Mouse (Mus musculus) MEL (cell line): ENCODE results near the gene Gm20388. TPM values are rescaled to one million over a fixed set of nuclear protein-coding genes. Genes with fewer than 3 reads are reported as not detected.

ENCODE experiments used
- DNase-seq: peaks from one replicate; pipeline ENCODE4 v3.0.0; 2011; ENCODE audit warnings: low read depth, low spot score
- H3K27ac ChIP-seq: 2 replicates; pipeline ENCODE4 v1.5.1; 2012; ENCODE audit warnings: low read depth, mild to moderate bottlenecking, control low read depth, low read length, moderate library complexity; ENCODE audit not compliant: control insufficient read depth
- H3K27me3 ChIP-seq, 2 experiments: fragments of 150-350 bp in 1 of 2; sonication (generic) in 1 of 2; 2 replicates each; pipeline ENCODE4 v1.6.1; 2012; ENCODE audit warnings: low read length in 2 of 2, mild to moderate bottlenecking in 2 of 2, improper control_type of control experiment in 1 of 2, moderate library complexity in 1 of 2; ENCODE audit not compliant: insufficient read depth in 2 of 2, control insufficient read depth in 1 of 2
- H3K36me3 ChIP-seq, 2 experiments: 2 replicates each; pipeline ENCODE4 v1.6.1; 2012 to 2014; ENCODE audit warnings: low read length in 2 of 2, improper control_type of control experiment in 1 of 2, inconsistent platforms in 1 of 2, mild to moderate bottlenecking in 1 of 2; ENCODE audit not compliant: insufficient read depth in 2 of 2, control insufficient read depth in 1 of 2
- H3K4me1 ChIP-seq, 2 experiments: fragments of 150-350 bp in 1 of 2; sonication (generic) in 1 of 2; 2 replicates each; pipeline ENCODE4 v1.6.1; 2012; ENCODE audit warnings: low read length in 2 of 2, improper control_type of control experiment in 1 of 2, mild to moderate bottlenecking in 1 of 2; ENCODE audit not compliant: insufficient read depth in 2 of 2, control insufficient read depth in 1 of 2
- H3K4me3 ChIP-seq, 2 experiments: fragments of 150-350 bp in 1 of 2; sonication (generic) in 1 of 2; 2 replicates each; pipeline ENCODE4 v1.5.1; 2012; ENCODE audit warnings: low read depth in 2 of 2, low read length in 2 of 2, mild to moderate bottlenecking in 2 of 2, moderate library complexity in 2 of 2, control low read depth in 1 of 2, improper control_type of control experiment in 1 of 2; ENCODE audit not compliant: control insufficient read depth in 1 of 2, insufficient read depth in 1 of 2
- H3K79me2 ChIP-seq: 2 replicates; pipeline ENCODE4 v1.6.1; 2012; ENCODE audit warnings: mild to moderate bottlenecking, low read length, moderate library complexity; ENCODE audit not compliant: control insufficient read depth, poor library complexity, insufficient read depth
- H3K9ac ChIP-seq: 2 replicates; pipeline ENCODE4 v1.6.1; 2012; ENCODE audit warnings: low read depth, mild to moderate bottlenecking, control low read depth, low read length, moderate library complexity; ENCODE audit not compliant: control insufficient read depth, poor library complexity, severe bottlenecking
- H3K9me3 ChIP-seq: fragments of 150-350 bp; sonication (generic); replicated peaks from 2 replicates; pipeline ENCODE4 v1.6.1; 2012; ENCODE audit warnings: mild to moderate bottlenecking, low read length, improper control_type of control experiment, moderate library complexity; ENCODE audit not compliant: insufficient read depth
- BHLHE40 ChIP-seq: IDR thresholded peaks from 2 replicates; pipeline ENCODE4 v1.6.1; 2012; ENCODE audit warnings: low read depth, mild to moderate bottlenecking, inconsistent platforms, low read length, improper control_type of control experiment, borderline replicate concordance
- CHD1 ChIP-seq: IDR thresholded peaks from 2 replicates; pipeline ENCODE4 v1.6.1; 2012; ENCODE audit warnings: low read depth, mild to moderate bottlenecking, inconsistent platforms, low read length, improper control_type of control experiment
- CHD2 ChIP-seq: IDR thresholded peaks from 2 replicates; pipeline ENCODE4 v1.6.1; 2011; ENCODE audit warnings: low read length, improper control_type of control experiment
- CTCF ChIP-seq, 3 experiments: IDR thresholded peaks in 2 of 3; conservative IDR thresholded peaks in 1 of 3; 2 replicates each; pipeline ENCODE4 v1.5.1; 2011 to 2012; ENCODE audit warnings: low read length in 3 of 3, low read depth in 2 of 3, mild to moderate bottlenecking in 2 of 3, improper control_type of control experiment in 1 of 3, inconsistent platforms in 1 of 3, mixed read lengths in 1 of 3, moderate library complexity in 1 of 3; ENCODE audit not compliant: control insufficient read depth in 1 of 3, insufficient read depth in 1 of 3, poor library complexity in 1 of 3, severe bottlenecking in 1 of 3
- E2F4 ChIP-seq: IDR thresholded peaks from 2 replicates; pipeline ENCODE4 v1.6.1; 2011; ENCODE audit warnings: low read depth, low read length, improper control_type of control experiment, borderline replicate concordance
- ELF1 ChIP-seq: IDR thresholded peaks from 2 replicates; pipeline ENCODE4 v1.6.1; 2014; ENCODE audit warnings: low read depth, mild to moderate bottlenecking, inconsistent platforms, low read length, improper control_type of control experiment, moderate library complexity
- EP300 ChIP-seq, 2 experiments: IDR thresholded peaks; 2 replicates each; pipeline ENCODE4 v1.6.1; 2011; ENCODE audit warnings: improper control_type of control experiment in 2 of 2, low read length in 2 of 2, low read depth in 1 of 2, mild to moderate bottlenecking in 1 of 2
- ETS1 ChIP-seq: IDR thresholded peaks from 2 replicates; pipeline ENCODE4 v1.6.1; 2012; ENCODE audit warnings: low read depth, mild to moderate bottlenecking, inconsistent platforms, low read length, improper control_type of control experiment, moderate library complexity
- GABPA ChIP-seq: IDR thresholded peaks from 2 replicates; pipeline ENCODE4 v1.6.1; 2012; ENCODE audit warnings: low read depth, mild to moderate bottlenecking, inconsistent platforms, low read length, improper control_type of control experiment, moderate library complexity
- GATA1 ChIP-seq: IDR thresholded peaks from 2 replicates; pipeline ENCODE4 v1.6.1; 2011; ENCODE audit warnings: low read depth, low read length, improper control_type of control experiment
- HCFC1 ChIP-seq: IDR thresholded peaks from 2 replicates; pipeline ENCODE4 v1.6.1; 2012; ENCODE audit warnings: low read depth, mild to moderate bottlenecking, inconsistent platforms, low read length, improper control_type of control experiment, moderate library complexity
- JUND ChIP-seq: IDR thresholded peaks from 2 replicates; pipeline ENCODE4 v1.6.1; 2011; ENCODE audit warnings: low read depth, mild to moderate bottlenecking, improper control_type of control experiment, low read length
- KAT2A ChIP-seq: conservative IDR thresholded peaks from 2 replicates; pipeline ENCODE4 v1.6.1; 2012; ENCODE audit warnings: low read depth, low read length, improper control_type of control experiment, inconsistent platforms
- MAFK ChIP-seq: IDR thresholded peaks from 2 replicates; pipeline ENCODE4 v1.6.1; 2011; ENCODE audit warnings: low read depth, mild to moderate bottlenecking, low read length, improper control_type of control experiment, borderline replicate concordance
- MAX ChIP-seq: IDR thresholded peaks from 2 replicates; pipeline ENCODE4 v1.6.1; 2011; ENCODE audit warnings: low read length, improper control_type of control experiment
- MAZ ChIP-seq: IDR thresholded peaks from 2 replicates; pipeline ENCODE4 v1.6.1; 2012; ENCODE audit warnings: low read depth, mild to moderate bottlenecking, inconsistent platforms, low read length, improper control_type of control experiment
- MEF2A ChIP-seq: IDR thresholded peaks from 2 replicates; pipeline ENCODE4 v1.6.1; 2014; ENCODE audit warnings: low read depth, mild to moderate bottlenecking, inconsistent platforms, low read length, improper control_type of control experiment; ENCODE audit not compliant: poor library complexity, insufficient replicate concordance, severe bottlenecking; ENCODE audit errors: extremely low read depth
- MXI1 ChIP-seq: IDR thresholded peaks from 2 replicates; pipeline ENCODE4 v1.6.1; 2011; ENCODE audit warnings: mild to moderate bottlenecking, low read depth, low read length, improper control_type of control experiment
- MYB ChIP-seq: IDR thresholded peaks from 2 replicates; pipeline ENCODE4 v1.6.1; 2011; ENCODE audit warnings: mild to moderate bottlenecking, low read depth, low read length, improper control_type of control experiment
- MYC ChIP-seq: IDR thresholded peaks from 2 replicates; pipeline ENCODE4 v1.6.1; 2011; ENCODE audit warnings: low read depth, mild to moderate bottlenecking, low read length, improper control_type of control experiment, moderate library complexity
- NRF1 ChIP-seq: IDR thresholded peaks from 2 replicates; pipeline ENCODE4 v1.6.1; 2014; ENCODE audit warnings: low read depth, mild to moderate bottlenecking, inconsistent platforms, low read length, improper control_type of control experiment, moderate library complexity; ENCODE audit not compliant: poor library complexity, insufficient read depth, severe bottlenecking
- POLR2A ChIP-seq, 2 experiments: IDR thresholded peaks; 2 replicates each; pipeline ENCODE4 v1.6.1; 2011 to 2012; ENCODE audit warnings: low read length in 2 of 2, mild to moderate bottlenecking in 2 of 2, control low read depth in 1 of 2, improper control_type of control experiment in 1 of 2, low read depth in 1 of 2, moderate library complexity in 1 of 2; ENCODE audit not compliant: control insufficient read depth in 1 of 2, insufficient read depth in 1 of 2, poor library complexity in 1 of 2
- POLR2AphosphoS2 ChIP-seq: IDR thresholded peaks from 2 replicates; pipeline ENCODE4 v1.6.1; 2011; ENCODE audit warnings: low read length, improper control_type of control experiment
- POLR2AphosphoS5 ChIP-seq: IDR thresholded peaks from 2 replicates; pipeline ENCODE4 v1.6.1; 2012; ENCODE audit warnings: low read depth, borderline replicate concordance, mild to moderate bottlenecking, inconsistent platforms, low read length, moderate library complexity, mixed read lengths
- RAD21 ChIP-seq: IDR thresholded peaks from 2 replicates; pipeline ENCODE4 v1.6.1; 2011; ENCODE audit warnings: mild to moderate bottlenecking, low read depth, low read length, improper control_type of control experiment
- RCOR1 ChIP-seq: IDR thresholded peaks from 2 replicates; pipeline ENCODE4 v1.6.1; 2012; ENCODE audit warnings: low read depth, mild to moderate bottlenecking, inconsistent platforms, low read length, improper control_type of control experiment
- SIN3A ChIP-seq: IDR thresholded peaks from 2 replicates; pipeline ENCODE4 v1.6.1; 2012; ENCODE audit warnings: low read length, improper control_type of control experiment, inconsistent platforms
- SMC3 ChIP-seq: IDR thresholded peaks from 2 replicates; pipeline ENCODE4 v1.6.1; 2011; ENCODE audit warnings: low read depth, low read length, improper control_type of control experiment
- TAL1 ChIP-seq: IDR thresholded peaks from 2 replicates; pipeline ENCODE4 v1.6.1; 2012; ENCODE audit warnings: mild to moderate bottlenecking, inconsistent platforms, low read length, moderate library complexity, mixed read lengths
- TCF12 ChIP-seq: IDR thresholded peaks from 2 replicates; pipeline ENCODE4 v1.6.1; 2014; ENCODE audit warnings: low read depth, mild to moderate bottlenecking, inconsistent platforms, low read length, improper control_type of control experiment, moderate library complexity
- USF1 ChIP-seq: IDR thresholded peaks from 2 replicates; pipeline ENCODE4 v1.6.1; 2014; ENCODE audit warnings: low read depth, mild to moderate bottlenecking, inconsistent platforms, low read length, improper control_type of control experiment, moderate library complexity
- USF2 ChIP-seq, 2 experiments: IDR thresholded peaks; 2 replicates each; pipeline ENCODE4 v1.6.1; 2011 to 2012; ENCODE audit warnings: improper control_type of control experiment in 2 of 2, low read length in 2 of 2, borderline replicate concordance in 1 of 2, inconsistent platforms in 1 of 2, low read depth in 1 of 2, mild to moderate bottlenecking in 1 of 2; ENCODE audit not compliant: insufficient read depth in 1 of 2
- ZC3H11A ChIP-seq: IDR thresholded peaks from 2 replicates; pipeline ENCODE4 v1.6.1; 2012; ENCODE audit warnings: low read depth, mild to moderate bottlenecking, inconsistent platforms, low read length, improper control_type of control experiment
- ZKSCAN1 ChIP-seq: IDR thresholded peaks from 2 replicates; pipeline ENCODE4 v1.6.1; 2012; ENCODE audit warnings: low read depth, mild to moderate bottlenecking, inconsistent platforms, low read length, improper control_type of control experiment, moderate library complexity
- ZMIZ1 ChIP-seq: IDR thresholded peaks from 2 replicates; pipeline ENCODE4 v1.6.1; 2012; ENCODE audit warnings: low read depth, mild to moderate bottlenecking, inconsistent platforms, low read length, improper control_type of control experiment, moderate library complexity
- ZNF384 ChIP-seq: IDR thresholded peaks from 2 replicates; pipeline ENCODE4 v1.6.1; 2012; ENCODE audit warnings: low read depth, mild to moderate bottlenecking, inconsistent platforms, low read length, improper control_type of control experiment
- polyA plus RNA-seq, 2 experiments: library from polyadenylated mRNA; stranded (reverse) in 1 of 2; unstranded in 1 of 2; fragments of >175 nt in 1 of 2; fragments of >200 nt in 1 of 2; gene quantifications; 2 replicates each; pipeline versions ENCODE4 v1.2.1 to v1.2.4; 2012; ENCODE audit warnings: low replicate concordance in 2 of 2, low read depth in 1 of 2; ENCODE audit not compliant: insufficient read length in 2 of 2, insufficient read depth in 1 of 2, missing spikeins in 1 of 2
- total RNA-seq: library from RNA; depleted of rRNA; stranded (reverse); fragments of 300-350 nt; gene quantifications from 2 replicates; pipeline ENCODE4 v1.2.3, GENCODE M21; 2012

Gene Gm20388
- total and polyA plus RNA-seq, 3 experiments, result 11.1 to 17.8 TPM; not detected in 1

DNA sequence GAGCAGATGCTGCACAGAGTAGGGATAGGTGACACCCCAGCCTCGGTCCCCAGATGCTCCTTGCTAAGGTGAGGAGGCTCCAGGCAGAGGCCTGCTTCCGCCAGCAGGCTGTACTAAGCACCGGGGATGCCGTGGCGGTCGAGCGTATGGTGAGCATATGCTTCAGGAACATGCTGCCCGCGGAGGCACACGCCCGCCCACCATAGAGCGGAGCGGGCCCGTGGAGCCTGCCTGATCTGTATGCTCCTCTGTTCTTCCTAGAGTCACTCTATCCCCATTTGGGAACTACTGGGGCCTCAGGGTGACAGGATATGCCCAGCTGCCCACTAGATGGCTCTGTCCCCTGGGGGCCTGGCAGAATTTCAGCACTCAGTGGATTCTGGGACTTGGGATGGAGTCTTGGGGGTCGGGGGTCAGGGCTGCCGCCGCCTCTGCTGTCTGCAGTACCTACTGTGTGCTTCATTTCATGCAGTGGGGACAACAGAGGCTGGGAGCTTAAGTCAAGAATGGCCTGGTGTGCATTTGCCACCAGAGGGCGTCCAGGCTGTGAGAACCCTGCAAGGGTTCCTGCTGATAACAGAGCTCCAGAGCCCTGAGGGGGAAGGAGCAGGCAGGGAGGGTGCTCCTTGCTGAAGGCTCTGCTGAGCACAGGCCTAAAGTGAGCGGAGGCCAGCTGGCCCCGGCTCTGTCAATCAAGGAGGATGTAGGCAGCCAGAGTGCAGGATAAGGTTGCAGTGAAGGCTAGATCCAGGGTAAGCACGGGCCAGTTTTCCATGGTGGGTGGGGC is 377.7 kb downstream of the Gm20388 start:
- Histone ChIP-seq H3K9ac (no peak overlapping the region), H3K4me3 (no peak overlapping the region), H3K27me3 (no peaks in the 10 kb centered on the region), H3K4me1 (peaks cover 0 to 9% of the 10 kb centered on the region in 2 experiments; a peak in 3 of 4 replicates), H3K36me3 (no peaks in the 10 kb centered on the region), H3K9me3 (no peaks in the 10 kb centered on the region), H3K79me2 (no peaks in the 10 kb centered on the region), H3K27ac (no peak overlapping the region)
- DNase-seq, result peak; percentile 90
- TF ChIP-seq MAX (no peak), KAT2A (no peak), USF2 (IDR thresholded peaks at IDR 0.05; ENCODE audit: borderline replicate concordance in 1 of 2, insufficient read depth in 1 of 2, low read depth in 1 of 2, low read length in 2 of 2) (no peak), RAD21 (peak; percentile 33), ZMIZ1 (no peak), MYC (no peak), POLR2AphosphoS2 (no peak), CTCF (IDR thresholded peaks at IDR 0.05 in 2 of 3, conservative IDR thresholded peaks at IDR 0.05 in 1 of 3; ENCODE audit: control insufficient read depth in 1 of 3, insufficient read depth in 1 of 3, low read depth in 2 of 3, low read length in 3 of 3, poor library complexity in 1 of 3, severe bottlenecking in 1 of 3) (peak; percentile 87 to 96 (median 92)), GABPA (no peak), BHLHE40 (0 out of 2 replicates have a peak, but pooled peaks have one; percentile 22), JUND (no peak), SMC3 (peak; percentile 78), TAL1 (no peak), GATA1 (peak; percentile 73), MYB (no peak), USF1 (no peak), NRF1 (no peak), POLR2AphosphoS5 (no peak), ZNF384 (no peak), TCF12 (no peak), ZKSCAN1 (peak; percentile 92), MAZ (no peak), E2F4 (no peak), MEF2A (no peak), RCOR1 (no peak), CHD2 (no peak), ELF1 (0 out of 2 replicates have a peak, but pooled peaks have one; percentile 12), POLR2A (IDR thresholded peaks at IDR 0.05; ENCODE audit: control insufficient read depth in 1 of 2, insufficient read depth in 1 of 2, low read depth in 1 of 2, low read length in 2 of 2, poor library complexity in 1 of 2) (no peak), ETS1 (no peak), SIN3A (no peak), MAFK (no peak), EP300 (IDR thresholded peaks at IDR 0.05; ENCODE audit: low read depth in 1 of 2, low read length in 2 of 2) (0 out of 4 replicates have a peak, but pooled peaks of 1 of the 2 experiments have one; percentile 14), HCFC1 (no peak), ZC3H11A (0 out of 2 replicates have a peak, but pooled peaks have one; percentile 29), CHD1 (no peak), MXI1 (no peak)
